Mouse (Mus musculus) layer of hippocampus, adult 8-10 months (tissue): Measurements from ENCODE around the gene Plekha5. TPM values are rescaled to one million over a fixed set of nuclear protein-coding genes. Genes with fewer than 3 reads are reported as not detected.
"Not testable (repeated sequence)": the region's sequence is repeated elsewhere in the genome, so short reads cannot be mapped to it uniquely, and the experiment has no call there.

Source experiments
- DNase-seq, 2 experiments: peaks; one replicate each; pipeline ENCODE4 v3.0.0; 2022; ENCODE audit warnings: low spot score in 2 of 2
- total RNA-seq, 4 experiments: library from RNA; stranded (reverse); gene quantifications; 2 replicates each; pipeline ENCODE4 v1.2.4; 2022

The Plekha5 gene
- total RNA-seq, 4 experiments from 2014 or later: 92.0 to 111 (median 99.5) TPM

- DNase-seq: no peak
These were observed 64.8 kb downstream of the Plekha5 start for GRCm38 (mm10) chr6:140488673-140489072.

GRCm38 (mm10) chr6:140489570-140489969 lies 65.7 kb downstream of the Plekha5 start:
- DNase-seq: no peak

GRCm38 (mm10) chr6:140490220-140490619 lies 66.4 kb downstream of the Plekha5 start:
- no peak for DNase-seq

GRCm38 (mm10) chr6:140490921-140491537 lies 67.2 kb downstream of the Plekha5 start:
- DNase-seq: no peak

- DNase-seq: no peak
These were observed 68.2 kb downstream of the Plekha5 start for GRCm38 (mm10) chr6:140492043-140492442.

- DNase-seq: no peak
These were observed 74.2 kb downstream of the Plekha5 start for GRCm38 (mm10) chr6:140498074-140498473.

- DNase-seq: no peak
These were observed 75.1 kb downstream of the Plekha5 start for GRCm38 (mm10) chr6:140498958-140499357.

- not testable (repeated sequence) for DNase-seq
These were observed 77.0 kb downstream of the Plekha5 start for GRCm38 (mm10) chr6:140500829-140501228.

- no peak for DNase-seq
These were observed 78.0 kb downstream of the Plekha5 start for GRCm38 (mm10) chr6:140501841-140502240.

GRCm38 (mm10) chr6:140504796-140505195 lies 80.9 kb downstream of the Plekha5 start:
- DNase-seq: no peak

- DNase-seq: no peak
These were observed 83.8 kb downstream of the Plekha5 start for GRCm38 (mm10) chr6:140507605-140508004.

- DNase-seq: no peak
These were observed 84.8 kb downstream of the Plekha5 start for GRCm38 (mm10) chr6:140508475-140509150.

GRCm38 (mm10) chr6:140509151-140509530 lies 85.3 kb downstream of the Plekha5 start:
- DNase-seq: no peak

GRCm38 (mm10) chr6:140512016-140512415 lies 88.2 kb downstream of the Plekha5 start:
- DNase-seq: no peak

- DNase-seq: no peak
These were observed 88.6 kb downstream of the Plekha5 start for GRCm38 (mm10) chr6:140512427-140512826.

- no peak for DNase-seq
These were observed 90.6 kb downstream of the Plekha5 start for GRCm38 (mm10) chr6:140514205-140515110.

GRCm38 (mm10) chr6:140515550-140515949 lies 91.7 kb downstream of the Plekha5 start:
- no peak for DNase-seq

GRCm38 (mm10) chr6:140516202-140516601 lies 92.3 kb downstream of the Plekha5 start:
- DNase-seq: no peak

- DNase-seq: no peak
These were observed 93.3 kb downstream of the Plekha5 start for GRCm38 (mm10) chr6:140517188-140517587.

- DNase-seq: no peak
These were observed 95.2 kb downstream of the Plekha5 start for GRCm38 (mm10) chr6:140519019-140519418.

GRCm38 (mm10) chr6:140519488-140520159 lies 95.8 kb downstream of the Plekha5 start:
- no peak for DNase-seq
